Mouse (Mus musculus) cerebellum, adult 18-20 months (tissue): ENCODE data around the gene Adarb2.

Experiments
- DNase-seq, 2 experiments: peaks; one replicate each; pipeline ENCODE4 v3.0.0; 2021

Gene Adarb2

GRCm38 (mm10) chr13:8493363-8493762 is 290.7 kb downstream of the Adarb2 start:
- DNase-seq = no peak

- no peak for DNase-seq
Measured at GRCm38 (mm10) chr13:8499551-8499950, 296.9 kb downstream of the Adarb2 start.

GRCm38 (mm10) chr13:8511069-8511817 is 308.6 kb downstream of the Adarb2 start:
- no peak for DNase-seq

- DNase-seq = no peak
Measured at GRCm38 (mm10) chr13:8515979-8516715, 313.5 kb downstream of the Adarb2 start.

GRCm38 (mm10) chr13:8519204-8519603 is 316.5 kb downstream of the Adarb2 start:
- DNase-seq = no peak

GRCm38 (mm10) chr13:8525748-8526631 is 323.3 kb downstream of the Adarb2 start:
- DNase-seq = no peak

- no peak for DNase-seq
Measured at GRCm38 (mm10) chr13:8534265-8535113, 331.8 kb downstream of the Adarb2 start.

GRCm38 (mm10) chr13:8538481-8538880 is 335.8 kb downstream of the Adarb2 start:
- DNase-seq = no peak

GRCm38 (mm10) chr13:8538896-8539295 is 336.2 kb downstream of the Adarb2 start:
- DNase-seq = no peak

- no peak for DNase-seq
Measured at GRCm38 (mm10) chr13:8542684-8543083, 340.0 kb downstream of the Adarb2 start.

GRCm38 (mm10) chr13:8552242-8552641 is 349.6 kb downstream of the Adarb2 start:
- peak; percentile 24 to 31 for DNase-seq

GRCm38 (mm10) chr13:8557784-8558183 is 355.1 kb downstream of the Adarb2 start:
- no peak for DNase-seq

GRCm38 (mm10) chr13:8560485-8560884 is 357.8 kb downstream of the Adarb2 start:
- DNase-seq = no peak

GRCm38 (mm10) chr13:8563161-8563560 is 360.5 kb downstream of the Adarb2 start:
- DNase-seq = no peak

- DNase-seq = no peak
Measured at GRCm38 (mm10) chr13:8567111-8568026, 364.7 kb downstream of the Adarb2 start.

GRCm38 (mm10) chr13:8570269-8570668 is 367.6 kb downstream of the Adarb2 start:
- DNase-seq = no peak

- no peak for DNase-seq
Measured at GRCm38 (mm10) chr13:8573908-8574307, 371.2 kb downstream of the Adarb2 start.

- DNase-seq = no peak
Measured at GRCm38 (mm10) chr13:8584257-8585005, 381.8 kb downstream of the Adarb2 start.

GRCm38 (mm10) chr13:8587447-8587846 is 384.8 kb downstream of the Adarb2 start:
- no peak for DNase-seq

- DNase-seq = no peak
Measured at GRCm38 (mm10) chr13:8590460-8590859, 387.8 kb downstream of the Adarb2 start.
